Mouse (Mus musculus): ENCODE measurements at regions not wholly inside any gene's neighbourhood (a gene's known extent, or its start where the extent isn't known, plus 50 kb on each side); places are given as distances from the start of the nearest gene placed in this dataset.

DNA sequence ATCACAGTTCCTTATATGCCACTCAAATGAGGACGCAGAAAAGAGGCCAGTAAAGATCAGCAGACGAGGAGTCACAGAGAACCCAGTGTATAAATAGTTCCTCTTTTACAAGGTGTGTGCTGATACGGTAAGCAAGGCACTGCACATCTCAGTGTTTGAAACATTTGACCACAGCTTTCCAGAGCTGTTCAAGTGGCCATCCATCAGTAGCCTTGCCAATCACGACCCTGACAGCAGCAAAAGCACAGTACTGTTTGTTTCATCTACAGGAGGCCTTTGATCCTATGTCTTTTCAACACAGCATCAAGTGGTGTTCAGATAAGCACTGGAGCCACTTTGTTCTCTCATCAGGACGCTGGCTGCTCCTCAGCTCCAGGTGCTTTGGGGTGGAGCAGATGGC is 511.4 kb upstream of the Adarb2 start:
- no peak for DNase-seq (ENCODE audit: low read depth, low spot score)

DNA sequence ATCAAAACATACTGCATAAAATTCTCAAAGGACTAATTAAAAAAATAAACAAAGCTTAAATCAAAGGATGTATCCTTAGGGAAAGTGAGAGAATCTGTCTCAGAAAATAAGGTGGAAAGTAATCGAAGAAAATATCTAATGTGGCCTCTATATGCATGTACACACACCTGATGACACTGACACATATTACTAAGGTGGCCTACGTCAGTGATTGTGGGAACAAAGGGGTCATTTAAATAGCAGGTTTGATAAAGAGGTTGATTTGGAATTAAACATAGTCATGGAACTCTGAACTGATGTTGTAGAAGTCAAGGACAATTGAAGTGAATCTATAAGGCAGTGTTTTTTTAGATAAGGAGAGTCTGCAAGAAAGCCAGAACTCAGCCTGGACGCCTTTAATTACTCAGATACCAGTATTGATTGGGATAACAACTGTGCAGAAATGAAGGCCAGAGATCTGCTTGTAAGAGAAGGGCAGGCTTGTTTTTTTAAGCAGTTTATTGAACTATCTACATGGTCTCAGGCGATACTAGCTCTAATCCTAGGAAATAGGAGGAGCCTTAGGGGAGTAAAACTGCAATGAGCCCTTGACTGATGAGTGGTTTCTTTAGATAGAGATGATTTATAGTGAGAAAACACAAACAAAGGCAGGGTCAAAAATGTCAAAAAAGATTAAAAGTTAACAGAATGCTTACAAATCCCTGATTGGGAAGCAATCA is 504.9 kb upstream of the Adarb2 start:
- no peak for DNase-seq (ENCODE audit: low read depth, low spot score)

DNA sequence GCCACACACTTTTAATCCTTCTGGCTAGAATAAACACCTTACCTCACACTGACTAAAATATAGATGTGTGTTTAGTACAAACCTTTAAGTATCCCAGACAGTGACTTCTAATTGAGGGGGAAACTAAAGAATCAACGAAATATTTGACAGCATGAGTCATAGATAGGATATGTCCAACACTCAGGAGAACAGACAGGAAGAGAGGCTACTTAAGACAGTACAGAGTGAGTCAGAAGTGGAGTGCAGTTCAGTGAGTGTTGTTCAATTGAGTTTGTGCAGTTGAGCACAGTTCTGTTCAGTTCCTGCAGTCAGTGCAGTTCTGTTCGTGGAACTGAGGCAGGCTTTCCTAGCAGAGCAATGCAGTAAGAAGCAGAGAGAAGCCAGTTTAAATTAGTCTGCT is 481.1 kb upstream of the Adarb2 start:
- no peak for DNase-seq (ENCODE audit: low read depth, low spot score)

DNA sequence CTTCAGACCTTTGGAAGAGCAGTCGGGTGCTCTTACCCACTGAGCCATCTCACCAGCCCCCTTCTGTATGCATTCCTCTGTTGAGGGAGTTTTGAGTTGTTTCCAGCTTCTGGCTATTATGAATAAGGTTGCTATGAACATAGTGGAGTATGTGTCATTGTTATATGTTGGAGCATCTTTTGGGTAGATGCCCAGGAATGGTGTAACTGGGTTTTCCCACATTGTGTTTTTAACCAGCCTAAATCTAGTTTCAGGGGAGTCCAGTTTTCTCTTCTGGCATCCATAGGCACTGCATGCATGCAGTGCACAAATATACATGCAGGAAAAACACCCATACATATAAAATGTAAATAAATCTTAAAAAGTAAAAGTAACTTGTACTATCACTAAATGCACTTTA is 453.0 kb upstream of the Adarb2 start:
- DNase-seq (ENCODE audit: low read depth, low spot score), result no peak

DNA sequence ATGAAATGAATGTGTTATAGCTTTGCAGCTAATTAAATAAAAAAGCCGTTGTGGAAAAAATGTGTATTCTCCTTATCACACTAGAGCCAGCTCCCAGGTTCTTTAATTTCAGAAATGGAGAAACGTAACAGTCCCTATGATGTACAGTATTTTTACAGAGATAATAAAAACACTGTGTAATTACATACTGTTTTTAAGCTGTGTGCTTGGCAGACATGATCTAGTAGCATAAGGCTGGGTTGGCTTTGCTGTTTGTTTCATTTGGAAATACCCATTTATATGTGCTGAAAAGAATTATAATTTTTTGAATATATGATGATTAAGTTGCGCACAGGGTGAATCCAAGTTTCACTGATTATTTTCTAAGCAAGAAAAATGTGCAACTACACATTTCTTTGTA is 417.4 kb upstream of the Adarb2 start:
- DNase-seq (ENCODE audit: low read depth, low spot score), result no peak

DNA sequence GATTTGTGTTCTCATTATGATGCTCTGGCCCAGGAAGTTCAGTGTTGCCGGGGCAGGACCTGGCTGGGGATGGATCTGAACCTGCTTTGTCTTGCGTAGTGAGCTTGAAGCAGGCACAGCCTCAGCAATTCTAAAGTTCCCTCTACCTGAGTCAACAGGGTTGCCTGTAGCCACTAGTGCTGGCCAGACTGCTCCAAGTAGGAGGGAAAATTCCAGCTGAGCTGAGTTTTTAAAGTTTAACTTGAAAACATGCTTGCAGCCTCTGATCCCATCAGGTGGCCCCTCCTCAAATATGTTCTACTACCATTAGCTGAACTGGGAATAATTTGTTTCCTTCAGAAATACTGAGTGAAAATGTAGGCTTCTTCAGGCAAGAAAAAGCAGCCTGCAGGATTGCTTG is 412.6 kb upstream of the Adarb2 start:
- peak; percentile 4 for DNase-seq (ENCODE audit: low read depth, low spot score)
